Mouse (Mus musculus): ENCODE measurements at regions not wholly inside any gene's neighbourhood (a gene's known extent, or its start where the extent isn't known, plus 50 kb on each side); places are given as distances from the start of the nearest gene placed in this dataset.

DNA sequence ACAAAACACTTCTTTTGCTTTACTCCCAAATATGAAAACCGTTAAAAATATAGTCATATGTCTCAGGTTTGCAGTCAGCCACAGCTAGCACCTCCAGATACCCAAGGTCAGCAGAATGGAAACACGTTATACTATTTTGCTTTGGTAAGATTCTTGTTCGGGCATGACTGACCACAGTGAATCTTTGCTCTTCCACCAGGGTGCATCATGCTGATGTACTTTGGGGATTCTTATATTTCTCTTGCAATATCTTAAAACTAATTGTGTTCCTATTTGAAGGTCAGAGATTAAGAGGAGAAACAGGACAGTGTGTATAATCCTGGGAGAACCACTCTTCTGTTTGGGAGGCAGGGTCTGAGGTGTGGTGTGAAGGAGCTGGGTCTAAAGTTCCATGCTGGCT is 481.7 kb downstream of the Hace1 start:
- H3K4me1 ChIP-seq (replicated peaks; ENCODE audit: control insufficient read depth in 2 of 2, insufficient read depth in 2 of 2, low read length in 1 of 2) = no peaks in the 10 kb centered on the region
- TF ChIP-seq CTCF (IDR thresholded peaks at IDR 0.05; ENCODE audit: low read depth) (no peak), EP300 (IDR thresholded peaks at IDR 0.05; ENCODE audit: low read depth) (no peak)
- H3K4me3 ChIP-seq (ENCODE audit: insufficient read depth in 1 of 2, low read depth in 2 of 2, low read length in 2 of 2) = no peak overlapping the region
- DNase-seq (ENCODE audit: low read depth in 3 of 3, low spot score in 3 of 3) (no peak), ATAC-seq (ENCODE audit: insufficient read depth) (no peak)
- no peak overlapping the region for H3K27ac ChIP-seq
- H3K4me2 ChIP-seq (ENCODE audit: low read depth) = no peak overlapping the region
- no peaks in the 10 kb centered on the region for H3K36me3 ChIP-seq (replicated peaks; ENCODE audit: control insufficient read depth, insufficient read depth, low read depth)
- no peak overlapping the region for H3K9ac ChIP-seq (replicated peaks)
- H3K27me3 ChIP-seq (ENCODE audit: control insufficient read depth, insufficient read depth, low read length) = no peaks in the 10 kb centered on the region
- no peaks in the 10 kb centered on the region for H3K9me3 ChIP-seq (ENCODE audit: control insufficient read depth, low read length)
- 41% methylated on average over 3 of the region's 3 CpGs for WGBS (ENCODE audit: insufficient replicate concordance)

DNA sequence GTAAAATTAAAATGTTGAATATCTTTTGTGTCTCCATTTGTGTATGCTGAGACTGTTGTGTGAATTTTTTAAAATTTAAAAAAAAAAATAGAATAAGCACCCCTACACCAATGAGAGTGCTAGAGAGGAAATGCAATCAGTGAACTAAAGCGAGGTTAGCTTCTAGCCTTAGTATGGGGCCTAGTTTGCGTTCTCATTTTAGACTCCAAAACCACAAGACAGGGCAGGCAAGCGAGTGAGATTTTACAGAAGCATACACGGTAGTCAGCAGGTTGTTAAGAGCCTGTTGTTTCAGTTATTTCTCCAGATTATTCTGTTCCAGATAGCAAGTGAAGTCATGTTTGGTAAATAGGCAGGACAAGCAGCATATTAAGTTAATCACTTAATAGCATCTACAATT is 486.2 kb downstream of the Hace1 start:
- TF ChIP-seq CTCF (IDR thresholded peaks at IDR 0.05; ENCODE audit: low read depth) (no peak), EP300 (IDR thresholded peaks at IDR 0.05; ENCODE audit: low read depth) (no peak)
- H3K4me3 ChIP-seq (ENCODE audit: insufficient read depth in 1 of 2, low read depth in 2 of 2, low read length in 2 of 2) = no peak overlapping the region
- 45% methylated on average over 4 of the region's 4 CpGs for WGBS (ENCODE audit: insufficient replicate concordance)
- H3K27me3 ChIP-seq (ENCODE audit: control insufficient read depth, insufficient read depth, low read length) = no peaks in the 10 kb centered on the region
- no peaks in the 10 kb centered on the region for H3K4me1 ChIP-seq (replicated peaks; ENCODE audit: control insufficient read depth in 2 of 2, insufficient read depth in 2 of 2, low read length in 1 of 2)
- ATAC-seq (ENCODE audit: insufficient read depth) (no peak), DNase-seq (ENCODE audit: low read depth in 3 of 3, low spot score in 3 of 3) (no peak)
- H3K36me3 ChIP-seq (replicated peaks; ENCODE audit: control insufficient read depth, insufficient read depth, low read depth) = no peaks in the 10 kb centered on the region
- no peaks in the 10 kb centered on the region for H3K9me3 ChIP-seq (ENCODE audit: control insufficient read depth, low read length)
- H3K9ac ChIP-seq (replicated peaks) = no peak overlapping the region
- no peak overlapping the region for H3K4me2 ChIP-seq (ENCODE audit: low read depth)
- no peak overlapping the region for H3K27ac ChIP-seq

DNA sequence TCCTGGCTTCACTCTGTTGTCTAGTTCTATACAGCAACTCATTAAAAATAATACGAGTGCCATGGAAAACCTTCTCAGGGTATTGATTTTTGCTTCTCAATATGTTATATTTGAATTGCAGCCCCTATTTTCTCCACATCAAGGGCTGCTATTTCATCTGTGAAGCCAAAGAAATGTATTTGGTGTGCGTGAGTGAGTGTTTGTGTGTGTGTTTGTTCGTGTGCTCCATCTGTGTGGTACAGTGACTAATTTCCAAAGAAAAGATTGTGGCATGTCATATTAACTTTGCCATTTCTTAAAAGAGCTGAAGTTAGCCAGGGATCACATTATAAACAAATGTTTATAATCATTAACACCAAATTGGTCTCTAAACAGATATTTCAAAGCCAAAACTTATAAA is 493.1 kb downstream of the Hace1 start:
- H3K4me2 ChIP-seq (ENCODE audit: low read depth) = no peak overlapping the region
- H3K4me1 ChIP-seq (replicated peaks; ENCODE audit: control insufficient read depth in 2 of 2, insufficient read depth in 2 of 2, low read length in 1 of 2) = no peaks in the 10 kb centered on the region
- no peak for TF ChIP-seq CTCF (IDR thresholded peaks at IDR 0.05; ENCODE audit: low read depth)
- no peak for TF ChIP-seq EP300 (IDR thresholded peaks at IDR 0.05; ENCODE audit: low read depth)
- H3K27ac ChIP-seq = no peak overlapping the region
- no peaks in the 10 kb centered on the region for H3K36me3 ChIP-seq (replicated peaks; ENCODE audit: control insufficient read depth, insufficient read depth, low read depth)
- ATAC-seq (ENCODE audit: insufficient read depth) (no peak), DNase-seq (ENCODE audit: low read depth in 3 of 3, low spot score in 3 of 3) (no peak)
- no peak overlapping the region for H3K4me3 ChIP-seq (ENCODE audit: insufficient read depth in 1 of 2, low read depth in 2 of 2, low read length in 2 of 2)
- no peaks in the 10 kb centered on the region for H3K27me3 ChIP-seq (ENCODE audit: control insufficient read depth, insufficient read depth, low read length)
- no peak overlapping the region for H3K9ac ChIP-seq (replicated peaks)
- no peaks in the 10 kb centered on the region for H3K9me3 ChIP-seq (ENCODE audit: control insufficient read depth, low read length)
- 68% methylated on average over 3 of the region's 3 CpGs for WGBS (ENCODE audit: insufficient replicate concordance)

GRCm38 (mm10) chr10:46071220-46071619 is 493.6 kb downstream of the Hace1 start:
- Histone ChIP-seq H3K4me2 (ENCODE audit: low read depth) (no peak overlapping the region), H3K9me3 (ENCODE audit: control insufficient read depth, low read length) (no peaks in the 10 kb centered on the region), H3K36me3 (replicated peaks; ENCODE audit: control insufficient read depth, insufficient read depth, low read depth) (no peaks in the 10 kb centered on the region), H3K4me1 (replicated peaks; ENCODE audit: control insufficient read depth in 2 of 2, insufficient read depth in 2 of 2, low read length in 1 of 2) (no peaks in the 10 kb centered on the region), H3K27ac (no peak overlapping the region), H3K27me3 (ENCODE audit: control insufficient read depth, insufficient read depth, low read length) (no peaks in the 10 kb centered on the region), H3K4me3 (ENCODE audit: insufficient read depth in 1 of 2, low read depth in 2 of 2, low read length in 2 of 2) (no peak overlapping the region), H3K9ac (replicated peaks) (no peak overlapping the region)
- 55% methylated on average over 8 of the region's 8 CpGs for WGBS (ENCODE audit: insufficient replicate concordance)
- DNase-seq (ENCODE audit: low read depth in 3 of 3, low spot score in 3 of 3) (no peak), ATAC-seq (ENCODE audit: insufficient read depth) (no peak)
- TF ChIP-seq CTCF (IDR thresholded peaks at IDR 0.05; ENCODE audit: low read depth) = no peak
- TF ChIP-seq EP300 (IDR thresholded peaks at IDR 0.05; ENCODE audit: low read depth) = no peak

- Histone ChIP-seq H3K27me3 (ENCODE audit: control insufficient read depth, insufficient read depth, low read length) (no peaks in the 10 kb centered on the region), H3K4me1 (replicated peaks; ENCODE audit: control insufficient read depth in 2 of 2, insufficient read depth in 2 of 2, low read length in 1 of 2) (no peaks in the 10 kb centered on the region), H3K4me2 (ENCODE audit: low read depth) (no peak overlapping the region), H3K36me3 (replicated peaks; ENCODE audit: control insufficient read depth, insufficient read depth, low read depth) (no peaks in the 10 kb centered on the region), H3K9ac (replicated peaks) (no peak overlapping the region), H3K27ac (no peak overlapping the region), H3K4me3 (ENCODE audit: insufficient read depth in 1 of 2, low read depth in 2 of 2, low read length in 2 of 2) (no peak overlapping the region), H3K9me3 (ENCODE audit: control insufficient read depth, low read length) (no peaks in the 10 kb centered on the region)
- ATAC-seq (ENCODE audit: insufficient read depth) (no peak), DNase-seq (ENCODE audit: low read depth in 3 of 3, low spot score in 3 of 3) (no peak)
- TF ChIP-seq CTCF (IDR thresholded peaks at IDR 0.05; ENCODE audit: low read depth) (no peak), EP300 (IDR thresholded peaks at IDR 0.05; ENCODE audit: low read depth) (no peak)
- 69% methylated on average over 12 of the region's 12 CpGs for WGBS (ENCODE audit: insufficient replicate concordance)
These were observed 494.4 kb downstream of the Hace1 start for GRCm38 (mm10) chr10:46071810-46072549.
